Mouse (Mus musculus) macrophage (primary cell): ENCODE results near the gene Smyd4. TPM values are rescaled to one million over a fixed set of nuclear protein-coding genes. Genes with fewer than 3 reads are reported as not detected.

Source experiments
- H3K27ac ChIP-seq: fragments of 350-480 bp; formaldehyde crosslinking; 2 replicates; pipeline ENCODE4 v1.9.0; 2021
- H3K36me3 ChIP-seq: fragments of 350-480 bp; formaldehyde crosslinking; 2 replicates; pipeline ENCODE4 v1.9.0; 2021; ENCODE audit errors: inconsistent target
- H3K4me3 ChIP-seq: fragments of 350-480 bp; formaldehyde crosslinking; 2 replicates; pipeline ENCODE4 v1.9.0; 2021; ENCODE audit errors: inconsistent target
- H3K79me2 ChIP-seq: fragments of 350-480 bp; formaldehyde crosslinking; 2 replicates; pipeline ENCODE4 v1.9.0; 2021; ENCODE audit errors: inconsistent target
- WGBS: methylation state at CpG from one replicate; pipeline ENCODE4 v1.1.7; 2026; ENCODE audit warnings: inconsistent platforms; ENCODE audit not compliant: missing documents; 5-methylcytosine and 5-hydroxymethylcytosine counted together
- polyA plus RNA-seq: library from polyadenylated mRNA; stranded (reverse); fragments of 250-400 nt; gene quantifications from 3 replicates; pipeline ENCODE4 v1.2.4, GENCODE M21; 2018; ENCODE audit warnings: inconsistent platforms

Gene Smyd4
- polyA plus RNA-seq, 1 experiment from 2014 or later: 5.0 TPM

- WGBS: 43% methylated on average over 7 of the region's 7 CpGs
- H3K36me3 ChIP-seq: no peaks in the 10 kb centered on the region
- H3K27ac ChIP-seq: no peak overlapping the region
Observed at GRCm38 (mm10) chr11:75325969-75326311, 22.3 kb upstream of the Smyd4 start.

GRCm38 (mm10) chr11:75336676-75337075 lies 11.6 kb upstream of the Smyd4 start:
- Histone ChIP-seq H3K27ac (no peak overlapping the region), H3K36me3 (peaks cover 24% of the 10 kb centered on the region), H3K79me2 (peaks cover 13% of the 10 kb centered on the region), H3K4me3 (no peak overlapping the region)
- 34% methylated on average over 8 of the region's 8 CpGs for WGBS

More at GRCm38 (mm10) chr11:75325969-75326311, 22.3 kb upstream of the Smyd4 start:
- no peak overlapping the region for H3K4me3 ChIP-seq
- H3K79me2 ChIP-seq: peaks cover 51% of the 10 kb centered on the region

- WGBS: 84% methylated on average over 7 of the region's 7 CpGs
- Histone ChIP-seq H3K79me2 (peaks cover 19% of the 10 kb centered on the region), H3K4me3 (no peak overlapping the region), H3K36me3 (peaks cover 19% of the 10 kb centered on the region), H3K27ac (no peak overlapping the region)
Observed at GRCm38 (mm10) chr11:75337246-75337645, 11.0 kb upstream of the Smyd4 start.

GRCm38 (mm10) chr11:75340076-75340475 lies 8.2 kb upstream of the Smyd4 start:
- WGBS: 95% methylated on average over 14 of the region's 14 CpGs
- Histone ChIP-seq H3K36me3 (peaks cover 19% of the 10 kb centered on the region; the same call in 1 of the 2 replicates), H3K27ac (no peak overlapping the region), H3K4me3 (no peak overlapping the region), H3K79me2 (peaks cover 44% of the 10 kb centered on the region)

GRCm38 (mm10) chr11:75340698-75341345 lies 7.4 kb upstream of the Smyd4 start:
- peaks cover 19% of the 10 kb centered on the region; the same call in 1 of the 2 replicates for H3K36me3 ChIP-seq
- H3K27ac ChIP-seq: no peak overlapping the region
- no peak overlapping the region for H3K4me3 ChIP-seq
- H3K79me2 ChIP-seq: peaks cover 52% of the 10 kb centered on the region
- 95% methylated on average over 12 of the region's 12 CpGs for WGBS

GRCm38 (mm10) chr11:75343096-75343495 lies 5.1 kb upstream of the Smyd4 start:
- Histone ChIP-seq H3K27ac (no peak overlapping the region), H3K79me2 (peaks cover 74% of the 10 kb centered on the region), H3K36me3 (peaks cover 19% of the 10 kb centered on the region; the same call in 1 of the 2 replicates), H3K4me3 (no peak overlapping the region)
- WGBS: 91% methylated on average over 1 of the region's 2 CpGs

- H3K79me2 ChIP-seq: peaks cover 74% of the 10 kb centered on the region
- peaks cover 19% of the 10 kb centered on the region; the same call in 1 of the 2 replicates for H3K36me3 ChIP-seq
- no peak overlapping the region for H3K4me3 ChIP-seq
- H3K27ac ChIP-seq: no peak overlapping the region
- WGBS: 75% methylated on average over 2 of the region's 2 CpGs
Observed at GRCm38 (mm10) chr11:75344163-75344562, 4.1 kb upstream of the Smyd4 start.

- no peak overlapping the region for H3K27ac ChIP-seq
- 86% methylated on average over 4 of the region's 5 CpGs for WGBS
- peaks cover 13% of the 10 kb centered on the region; the same call in 1 of the 2 replicates for H3K36me3 ChIP-seq
- H3K4me3 ChIP-seq: no peak overlapping the region
- H3K79me2 ChIP-seq: peaks cover 74% of the 10 kb centered on the region
Observed at GRCm38 (mm10) chr11:75344716-75345115, 3.5 kb upstream of the Smyd4 start.

GRCm38 (mm10) chr11:75346556-75347187 lies 1.6 kb upstream of the Smyd4 start:
- 91% methylated on average over 1 of the region's 4 CpGs for WGBS
- Histone ChIP-seq H3K36me3 (no peaks in the 10 kb centered on the region), H3K79me2 (peaks cover 64% of the 10 kb centered on the region), H3K4me3 (peak overlapping the region; percentile 93; the same call in 1 of the 2 replicates), H3K27ac (no peak overlapping the region)

- Histone ChIP-seq H3K27ac (peak overlapping the region; percentile 55; the same call in 1 of the 2 replicates), H3K4me3 (peak overlapping the region; percentile 93), H3K79me2 (peaks cover 59% of the 10 kb centered on the region), H3K36me3 (no peaks in the 10 kb centered on the region)
- WGBS: 56% methylated on average over 10 of the region's 10 CpGs
Observed at GRCm38 (mm10) chr11:75347188-75347585, 1.0 kb upstream of the Smyd4 start.

GRCm38 (mm10) chr11:75347596-75347995 lies 637 bp upstream of the Smyd4 start:
- H3K27ac ChIP-seq: peak overlapping the region; percentile 55
- WGBS: 0% methylated on average over 10 of the region's 10 CpGs
- H3K36me3 ChIP-seq: no peaks in the 10 kb centered on the region
- H3K4me3 ChIP-seq: peak overlapping the region; percentile 93
- H3K79me2 ChIP-seq: peaks cover 55% of the 10 kb centered on the region

- Histone ChIP-seq H3K36me3 (no peaks in the 10 kb centered on the region), H3K27ac (peak overlapping the region; percentile 38), H3K79me2 (peaks cover 42% of the 10 kb centered on the region), H3K4me3 (peak overlapping the region; percentile 77)
- 66% methylated on average over 10 of the region's 10 CpGs for WGBS
Observed at GRCm38 (mm10) chr11:75348890-75349261, 643 bp downstream of the Smyd4 start.

- Histone ChIP-seq H3K79me2 (peaks cover 19% of the 10 kb centered on the region), H3K4me3 (no peak overlapping the region), H3K36me3 (no peaks in the 10 kb centered on the region), H3K27ac (no peak overlapping the region)
Observed at GRCm38 (mm10) chr11:75351225-75351624, 3.0 kb downstream of the Smyd4 start.

GRCm38 (mm10) chr11:75355475-75355874 lies 7.2 kb downstream of the Smyd4 start:
- Histone ChIP-seq H3K27ac (no peak overlapping the region), H3K36me3 (no peaks in the 10 kb centered on the region), H3K79me2 (no peaks in the 10 kb centered on the region), H3K4me3 (no peak overlapping the region)
- WGBS: 100% methylated on average over 1 of the region's 1 CpGs

- no peaks in the 10 kb centered on the region for H3K79me2 ChIP-seq
- no peaks in the 10 kb centered on the region for H3K36me3 ChIP-seq
- H3K27ac ChIP-seq: no peak overlapping the region
- H3K4me3 ChIP-seq: no peak overlapping the region
- 43% methylated on average over 1 of the region's 1 CpGs for WGBS
Observed at GRCm38 (mm10) chr11:75377125-75377524, 28.9 kb downstream of the Smyd4 start.
